Mouse (Mus musculus) ZHBTc4 (cell line): ENCODE measurements around the gene Evi2b.

Experiments
- DNase-seq: peaks from one replicate; pipeline ENCODE4 v3.0.0-alpha.2; 2011; ENCODE audit warnings: low read depth, low spot score

The Evi2b gene

GRCm38 (mm10) chr11:79523560-79524309 lies at the start of gene Evi2b:
Evi2b (minus strand) TSS chr11:79523762.
- no peak for DNase-seq

- no peak for DNase-seq
Observed at GRCm38 (mm10) chr11:79570319-79570718, 46.8 kb upstream of the Evi2b start.

GRCm38 (mm10) chr11:79568197-79568911 lies 44.8 kb upstream of the Evi2b start:
- no peak for DNase-seq

GRCm38 (mm10) chr11:79566947-79567346 lies 43.4 kb upstream of the Evi2b start:
- DNase-seq = peak; percentile 26

- no peak for DNase-seq
Observed at GRCm38 (mm10) chr11:79563493-79563892, 39.9 kb upstream of the Evi2b start.

- DNase-seq = no peak
Observed at GRCm38 (mm10) chr11:79560536-79560935, 37.0 kb upstream of the Evi2b start.

- no peak for DNase-seq
Observed at GRCm38 (mm10) chr11:79552622-79553021, 29.1 kb upstream of the Evi2b start.

GRCm38 (mm10) chr11:79536293-79536692 lies 12.7 kb upstream of the Evi2b start:
- no peak for DNase-seq

- no peak for DNase-seq
Observed at GRCm38 (mm10) chr11:79535554-79535953, 12.0 kb upstream of the Evi2b start.

- DNase-seq = no peak
Observed at GRCm38 (mm10) chr11:79533950-79534690, 10.6 kb upstream of the Evi2b start.

- peak; percentile 6 for DNase-seq
Observed at GRCm38 (mm10) chr11:79533311-79533710, 9.7 kb upstream of the Evi2b start.

GRCm38 (mm10) chr11:79531485-79531884 lies 7.9 kb upstream of the Evi2b start:
- no peak for DNase-seq

- no peak for DNase-seq
Observed at GRCm38 (mm10) chr11:79530774-79531173, 7.2 kb upstream of the Evi2b start.

GRCm38 (mm10) chr11:79530333-79530761 lies 6.8 kb upstream of the Evi2b start, which contains the start of the genes Evi2 and Evi2a:
Evi2 (minus strand) TSS chr11:79530589.
Evi2a (minus strand) TSS chr11:79530609.
- DNase-seq = no peak

GRCm38 (mm10) chr11:79529736-79530135 lies 6.2 kb upstream of the Evi2b start:
- DNase-seq = no peak

- DNase-seq = no peak
Observed at GRCm38 (mm10) chr11:79529226-79529625, 5.7 kb upstream of the Evi2b start.

- DNase-seq = no peak
Observed at GRCm38 (mm10) chr11:79528601-79529000, 5.0 kb upstream of the Evi2b start.

GRCm38 (mm10) chr11:79527739-79528384 lies 4.3 kb upstream of the Evi2b start:
- no peak for DNase-seq

- no peak for DNase-seq
Observed at GRCm38 (mm10) chr11:79527015-79527738, 3.6 kb upstream of the Evi2b start.

GRCm38 (mm10) chr11:79526549-79526948 lies 3.0 kb upstream of the Evi2b start:
- no peak for DNase-seq

GRCm38 (mm10) chr11:79524310-79524575 lies 681 bp upstream of the Evi2b start:
- DNase-seq = no peak
